Mouse (Mus musculus) testis, adult 2 months (tissue): ENCODE results near the gene Zdhhc12.
"Not testable (repeated sequence)": the region's sequence is repeated elsewhere in the genome, so short reads cannot be mapped to it uniquely, and the experiment has no call there.

Experiments used
- CTCF ChIP-seq: fragments of 200-500 bp; IDR thresholded peaks from 2 replicates; pipeline ENCODE4 v1.5.1; 2012; ENCODE audit warnings: low read depth, mild to moderate bottlenecking, inconsistent platforms, low read length, moderate library complexity; ENCODE audit not compliant: control insufficient read depth, insufficient read depth, insufficient replicate concordance
- POLR2A ChIP-seq: fragments of 200-500 bp; IDR thresholded peaks from 2 replicates; pipeline ENCODE4 v1.6.1; 2012; ENCODE audit warnings: low read depth, mild to moderate bottlenecking, inconsistent platforms, low read length, moderate library complexity; ENCODE audit not compliant: control insufficient read depth

DNA sequence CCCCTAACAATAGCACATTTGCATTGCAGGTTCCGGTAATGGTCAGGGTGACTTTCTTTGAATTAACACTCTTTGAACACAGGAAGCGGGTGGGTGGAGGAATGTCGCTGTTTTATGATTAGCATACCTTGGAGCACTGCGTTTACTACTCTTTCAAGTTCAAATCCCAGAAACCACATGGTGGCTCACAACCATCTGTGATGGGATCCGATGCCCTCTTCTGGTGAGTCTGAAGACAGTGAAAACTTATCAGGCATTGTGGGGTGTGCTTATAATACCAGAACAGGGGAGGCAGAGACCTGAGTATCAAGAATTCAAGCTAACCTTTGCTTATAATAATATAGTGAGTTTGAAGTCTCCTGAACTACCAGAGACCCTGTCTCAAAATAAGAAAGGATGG, 37.8 kb upstream of the Zdhhc12 start:
- TF ChIP-seq CTCF, POLR2A: not testable (repeated sequence)
